ENCODE assay signal across 10 mouse cellular contexts in the genomic region with DNA sequence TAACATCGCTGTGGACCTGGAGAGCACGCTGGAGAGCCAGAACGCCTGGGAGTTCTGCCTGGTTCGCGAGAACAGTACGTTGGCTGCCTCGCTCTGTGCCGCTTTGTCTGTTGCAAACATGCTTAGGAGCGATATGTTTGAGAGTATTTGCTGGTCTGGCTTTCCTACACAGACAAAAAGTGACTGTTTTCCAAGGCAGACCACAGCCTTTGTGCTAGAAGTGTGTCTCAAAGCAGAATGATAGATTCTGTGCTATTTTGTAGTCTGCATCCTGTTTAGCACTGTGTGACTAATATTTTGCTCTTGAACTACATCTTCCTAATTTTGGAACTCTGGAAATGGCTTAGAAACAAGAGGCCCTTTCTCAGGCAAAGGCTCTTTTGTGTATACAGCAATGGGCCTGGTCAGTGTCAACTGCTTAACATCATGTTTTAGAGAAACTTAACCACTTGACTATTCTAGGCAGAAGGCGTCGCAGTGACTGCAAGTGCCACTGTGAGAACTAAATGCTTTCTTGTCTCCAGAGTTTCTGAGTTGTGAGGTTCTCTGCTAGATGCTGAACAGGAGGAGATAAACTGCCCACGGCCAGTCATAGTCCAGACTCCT.
DNase-seq lines count a peak whose midpoint lies in the region; ATAC-seq and TF ChIP-seq lines count a peak whose summit lies in the region.
"Had no signal": no experiment of that assay in that cellular context is flagged by ENCODE, and none has a peak within 500 bp of the region (broad histone marks: within the 10 kb centered on the region; RNA-seq: fewer than 3 reads in every experiment).

No protein-coding gene starts in this region.

- peak overlapping the region; percentile 5; the same call in 1 of the 2 replicates for H3K27ac ChIP-seq in heart, postnatal 0 days (ENCODE audit: low read depth)
- peak overlapping the region; percentile 19; the same call in 1 of the 2 replicates for H3K27ac ChIP-seq in neural tube, embryonic 13.5 days (replicated peaks)
- H3K27ac ChIP-seq in neural tube, embryonic 15.5 days (replicated peaks) = no peak overlapping the region
- H3K27ac ChIP-seq in intestine, embryonic 16.5 days (ENCODE audit: low read length) = peak overlapping the region; percentile 61
- peak overlapping the region; percentile 82 for H3K27ac ChIP-seq in stomach, postnatal 0 days (replicated peaks)
- H3K27ac ChIP-seq in forebrain, embryonic 11.5 days (ENCODE audit: low read depth, low read length) = no peak overlapping the region
- H3K27ac ChIP-seq: lung, embryonic 15.5 days had no signal

- no peaks in the 10 kb centered on the region for H3K9me3 ChIP-seq in heart, postnatal 0 days (replicated peaks; ENCODE audit: control insufficient read depth, low read length)
- H3K9me3 ChIP-seq in neural tube, embryonic 13.5 days = no peaks in the 10 kb centered on the region
- no peaks in the 10 kb centered on the region for H3K9me3 ChIP-seq in neural tube, embryonic 15.5 days (replicated peaks)
- no peaks in the 10 kb centered on the region for H3K9me3 ChIP-seq in intestine, embryonic 16.5 days (ENCODE audit: control insufficient read depth, low read length)
- H3K9me3 ChIP-seq in stomach, postnatal 0 days (ENCODE audit: control insufficient read depth, low read length) = no peaks in the 10 kb centered on the region
- H3K9me3 ChIP-seq in forebrain, embryonic 11.5 days (ENCODE audit: control insufficient read depth, low read length) = no peaks in the 10 kb centered on the region
- H3K9me3 ChIP-seq: lung, embryonic 15.5 days had no signal

- no peak for TF ChIP-seq CTCF in heart, postnatal 0 days (IDR thresholded peaks at IDR 0.05; ENCODE audit: low read depth)
- TF ChIP-seq CTCF in stomach, postnatal 0 days (IDR thresholded peaks at IDR 0.05; ENCODE audit: low read depth) = no peak

- H3K36me3 ChIP-seq in heart, postnatal 0 days (replicated peaks; ENCODE audit: control insufficient read depth, insufficient read depth, low read length) = 0 out of 2 replicates have a peak, but pooled peaks cover 7% of the 10 kb centered on the region
- H3K36me3 ChIP-seq in neural tube, embryonic 13.5 days = no peaks in the 10 kb centered on the region
- no peaks in the 10 kb centered on the region for H3K36me3 ChIP-seq in neural tube, embryonic 15.5 days
- H3K36me3 ChIP-seq in intestine, embryonic 16.5 days (ENCODE audit: control insufficient read depth, insufficient read depth, low read length) = no peaks in the 10 kb centered on the region
- H3K36me3 ChIP-seq in stomach, postnatal 0 days (ENCODE audit: control insufficient read depth, insufficient read depth, low read length) = no peaks in the 10 kb centered on the region
- H3K36me3 ChIP-seq in forebrain, embryonic 11.5 days (ENCODE audit: control insufficient read depth, insufficient read depth, low read length) = no peaks in the 10 kb centered on the region
- H3K36me3 ChIP-seq: lung, embryonic 15.5 days had no signal

- H3K4me1 ChIP-seq in heart, postnatal 0 days (ENCODE audit: control insufficient read depth, insufficient read depth) = no peaks in the 10 kb centered on the region
- peaks cover 15% of the 10 kb centered on the region; the same call in 1 of the 2 replicates for H3K4me1 ChIP-seq in neural tube, embryonic 13.5 days (replicated peaks)
- H3K4me1 ChIP-seq in neural tube, embryonic 15.5 days = 0 out of 2 replicates have a peak, but pooled peaks cover 10% of the 10 kb centered on the region
- H3K4me1 ChIP-seq in intestine, embryonic 16.5 days (ENCODE audit: control insufficient read depth, insufficient read depth, low read length) = peaks cover 3% of the 10 kb centered on the region; the same call in 1 of the 2 replicates
- H3K4me1 ChIP-seq in stomach, postnatal 0 days (replicated peaks; ENCODE audit: control insufficient read depth, insufficient read depth) = no peaks in the 10 kb centered on the region
- H3K4me1 ChIP-seq in forebrain, embryonic 11.5 days (replicated peaks; ENCODE audit: control insufficient read depth, insufficient read depth, low read length) = peaks cover 4% of the 10 kb centered on the region; the same call in 1 of the 2 replicates

- no peaks in the 10 kb centered on the region for H3K27me3 ChIP-seq in heart, postnatal 0 days (ENCODE audit: control insufficient read depth, insufficient read depth, low read length)
- peaks cover 5% of the 10 kb centered on the region; the same call in 1 of the 2 replicates for H3K27me3 ChIP-seq in neural tube, embryonic 13.5 days
- H3K27me3 ChIP-seq in neural tube, embryonic 15.5 days (replicated peaks) = no peaks in the 10 kb centered on the region
- H3K27me3 ChIP-seq in intestine, embryonic 16.5 days (replicated peaks; ENCODE audit: control insufficient read depth, insufficient read depth, low read length) = no peaks in the 10 kb centered on the region
- no peaks in the 10 kb centered on the region for H3K27me3 ChIP-seq in stomach, postnatal 0 days (ENCODE audit: control insufficient read depth, insufficient read depth, low read length)
- H3K27me3 ChIP-seq in forebrain, embryonic 11.5 days (ENCODE audit: control insufficient read depth, insufficient read depth, low read length) = peaks cover 4% of the 10 kb centered on the region; the same call in 1 of the 2 replicates
- H3K27me3 ChIP-seq: lung, embryonic 15.5 days had no signal

- DNase-seq in heart, postnatal 0 days (ENCODE audit: low spot score) = no peak
- DNase-seq in heart, adult 11 months = no peak
- no peak for DNase-seq in stomach, postnatal 0 days (ENCODE audit: low spot score)
- DNase-seq in forebrain, embryonic 11.5 days (ENCODE audit: low spot score) = no peak
- DNase-seq: retina, postnatal 1 day had no signal

- 59% methylated on average over 12 of the region's 12 CpGs for WGBS in heart, postnatal 0 days
- 68% methylated on average over 12 of the region's 12 CpGs for WGBS in neural tube, embryonic 13.5 days
- 68% methylated on average over 12 of the region's 12 CpGs for WGBS in neural tube, embryonic 15.5 days
- 48% methylated on average over 12 of the region's 12 CpGs for WGBS in intestine, embryonic 16.5 days
- whole genome bisulfite sequencing in stomach, postnatal 0 days = 59% methylated on average over 12 of the region's 12 CpGs
- 81% methylated on average over 12 of the region's 12 CpGs for WGBS in forebrain, embryonic 11.5 days

- TF ChIP-seq EP300 in heart, postnatal 0 days (IDR thresholded peaks at IDR 0.05; ENCODE audit: low read depth) = no peak
- TF ChIP-seq EP300 in stomach, postnatal 0 days (optimal IDR thresholded peaks at IDR 0.05) = peak; percentile 74

- ATAC-seq in heart, postnatal 0 days (ENCODE audit: insufficient read depth, low read depth) = no peak; the same call in 1 of the 2 replicates
- ATAC-seq in neural tube, embryonic 13.5 days (ENCODE audit: low read depth) = no peak
- no peak for ATAC-seq in neural tube, embryonic 15.5 days (ENCODE audit: low FRiP score)
- ATAC-seq in intestine, embryonic 16.5 days = peak; percentile 73
- ATAC-seq in stomach, postnatal 0 days (ENCODE audit: low FRiP score, low TSS enrichment) = peak; percentile 56; the same call in 1 of the 2 replicates
- ATAC-seq in forebrain, embryonic 11.5 days (replicated peaks; ENCODE audit: low FRiP score) = no peak
- ATAC-seq: inflammation-experienced regulatory T-cells, adult 6 months had no signal

- H3K4me3 ChIP-seq in heart, postnatal 0 days (ENCODE audit: low read depth, low read length) = no peak overlapping the region
- no peak overlapping the region for H3K4me3 ChIP-seq in neural tube, embryonic 13.5 days
- no peak overlapping the region for H3K4me3 ChIP-seq in neural tube, embryonic 15.5 days (replicated peaks)
- no peak overlapping the region for H3K4me3 ChIP-seq in intestine, embryonic 16.5 days (ENCODE audit: low read length)
- no peak overlapping the region for H3K4me3 ChIP-seq in stomach, postnatal 0 days (ENCODE audit: low read depth, low read length)
- no peak overlapping the region for H3K4me3 ChIP-seq in forebrain, embryonic 11.5 days (ENCODE audit: low read depth, low read length)
- H3K4me3 ChIP-seq: lung, embryonic 15.5 days had no signal

- H3K9ac ChIP-seq in heart, postnatal 0 days (replicated peaks; ENCODE audit: low read depth, low read length) = no peak overlapping the region
- peak overlapping the region; percentile 43; the same call in 1 of the 2 replicates for H3K9ac ChIP-seq in neural tube, embryonic 13.5 days
- no peak overlapping the region for H3K9ac ChIP-seq in neural tube, embryonic 15.5 days (replicated peaks)
- H3K9ac ChIP-seq in intestine, embryonic 16.5 days (ENCODE audit: low read depth, low read length) = 0 out of 2 replicates have a peak overlapping the region, but pooled peaks have one; percentile 4
- H3K9ac ChIP-seq in stomach, postnatal 0 days (ENCODE audit: low read length) = no peak overlapping the region
- H3K9ac ChIP-seq in forebrain, embryonic 11.5 days (ENCODE audit: low read length) = no peak overlapping the region
- H3K9ac ChIP-seq: lung, embryonic 15.5 days had no signal

- no peak overlapping the region for H3K4me2 ChIP-seq in heart, postnatal 0 days (ENCODE audit: low read depth, low read length)
- no peak overlapping the region for H3K4me2 ChIP-seq in neural tube, embryonic 13.5 days
- no peak overlapping the region for H3K4me2 ChIP-seq in neural tube, embryonic 15.5 days
- no peak overlapping the region for H3K4me2 ChIP-seq in intestine, embryonic 16.5 days (ENCODE audit: low read depth, low read length)
- no peak overlapping the region for H3K4me2 ChIP-seq in stomach, postnatal 0 days (replicated peaks; ENCODE audit: low read depth)
- H3K4me2 ChIP-seq in forebrain, embryonic 11.5 days (ENCODE audit: low read depth, low read length, severe bottlenecking) = no peak overlapping the region
- H3K4me2 ChIP-seq: lung, embryonic 15.5 days had no signal

Comparison
In these comparisons a context has a peak if more than half of its experiments do, and no peak if none do; other contexts are left out.
1. H3K27ac ChIP-seq: peak in heart, postnatal 0 days (single experiment), neural tube, embryonic 13.5 days (single experiment), intestine, embryonic 16.5 days (single experiment) and stomach, postnatal 0 days (single experiment); none in neural tube, embryonic 15.5 days (single experiment) and forebrain, embryonic 11.5 days (single experiment).
2. H3K9ac ChIP-seq: peak in neural tube, embryonic 13.5 days (single experiment) and intestine, embryonic 16.5 days (single experiment); none in heart, postnatal 0 days (single experiment), neural tube, embryonic 15.5 days (single experiment), stomach, postnatal 0 days (single experiment) and forebrain, embryonic 11.5 days (single experiment).
3. ATAC-seq: peak in intestine, embryonic 16.5 days (single experiment) and stomach, postnatal 0 days (single experiment); none in heart, postnatal 0 days (single experiment), neural tube, embryonic 13.5 days (single experiment), neural tube, embryonic 15.5 days (single experiment) and forebrain, embryonic 11.5 days (single experiment).